Mouse (Mus musculus) brain, adult 2 months (tissue): ENCODE data around the gene Ube2d2b.

ENCODE experiments used
- DNase-seq: peaks from one replicate; pipeline ENCODE4 v3.0.0; 2011; ENCODE audit warnings: low read depth, low spot score

Ube2d2b gene

GRCm38 (mm10) chr5:107829998-107830560 lies at the start of gene Ube2d2b:
Ube2d2b (plus strand) TSS chr5:107830099.
- DNase-seq: no peak

- no peak for DNase-seq
Measured at GRCm38 (mm10) chr5:107782360-107782759, 47.5 kb upstream of the Ube2d2b start.

- no peak for DNase-seq
Measured at GRCm38 (mm10) chr5:107787682-107788443, 42.0 kb upstream of the Ube2d2b start.

GRCm38 (mm10) chr5:107789492-107789891 lies 40.4 kb upstream of the Ube2d2b start:
- DNase-seq: peak; percentile 54

GRCm38 (mm10) chr5:107791966-107792365 lies 37.9 kb upstream of the Ube2d2b start:
- no peak for DNase-seq

GRCm38 (mm10) chr5:107792516-107792915 lies 37.4 kb upstream of the Ube2d2b start:
- DNase-seq: no peak

DNA sequence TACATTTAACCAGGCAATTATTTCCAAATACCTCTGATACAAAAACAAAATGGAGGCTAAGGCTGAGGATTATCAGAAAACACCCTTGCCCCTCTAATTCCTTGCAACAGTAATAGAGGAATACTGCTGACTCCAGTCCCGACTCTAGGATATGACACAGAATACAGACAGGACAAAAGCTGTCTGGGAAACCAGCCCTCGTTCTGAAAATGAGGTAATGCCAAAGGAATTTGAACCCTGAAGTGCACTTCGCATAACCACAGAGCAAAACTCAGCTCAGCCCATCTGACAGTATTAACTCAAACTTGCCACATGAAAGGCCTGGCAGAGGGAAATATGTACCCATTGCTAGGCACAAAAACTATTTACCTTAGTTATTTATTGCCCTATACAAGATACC lies 36.6 kb upstream of the Ube2d2b start:
- no peak for DNase-seq

DNA sequence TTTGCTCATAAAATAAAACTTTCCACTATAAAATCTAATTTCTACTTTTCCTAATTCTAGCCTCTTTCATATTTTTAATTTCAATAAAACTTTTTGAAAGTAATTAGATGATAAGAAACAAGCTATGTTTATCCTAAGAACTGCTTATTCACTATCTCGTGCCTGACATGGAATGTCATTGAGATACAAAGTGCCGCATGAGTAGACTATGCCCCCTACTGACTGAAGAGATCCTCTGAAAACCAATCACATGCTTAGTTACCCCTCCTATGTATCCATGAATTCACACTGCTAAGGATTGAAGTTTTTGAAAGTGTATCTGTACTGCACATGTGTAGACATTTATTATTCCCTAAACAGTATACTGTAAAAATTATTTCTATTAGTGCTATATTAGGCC lies 36.0 kb upstream of the Ube2d2b start:
- DNase-seq: peak; percentile 10

GRCm38 (mm10) chr5:107798290-107798689 lies 31.6 kb upstream of the Ube2d2b start:
- no peak for DNase-seq

- peak; percentile 45 for DNase-seq
Measured at GRCm38 (mm10) chr5:107801234-107801633, 28.7 kb upstream of the Ube2d2b start.

DNA sequence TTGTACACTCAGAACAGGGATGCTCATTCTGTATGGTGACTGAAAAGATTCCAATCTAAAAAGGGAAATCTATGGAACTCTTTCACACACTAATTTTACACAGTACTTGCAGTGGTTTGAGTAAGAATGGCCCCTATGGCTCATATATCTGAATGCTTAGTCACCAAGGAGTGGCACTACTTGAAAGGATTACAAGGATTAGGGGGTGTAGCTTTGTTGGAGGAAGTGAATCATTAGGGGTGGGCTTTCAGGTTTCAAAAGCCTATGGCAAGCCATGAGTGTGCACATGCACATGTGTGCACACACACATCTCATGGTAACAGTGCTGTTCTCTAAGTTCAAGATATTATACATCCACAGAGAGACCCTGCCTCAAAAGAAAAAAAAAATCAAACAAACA lies 27.3 kb upstream of the Ube2d2b start:
- DNase-seq: peak; percentile 6

DNA sequence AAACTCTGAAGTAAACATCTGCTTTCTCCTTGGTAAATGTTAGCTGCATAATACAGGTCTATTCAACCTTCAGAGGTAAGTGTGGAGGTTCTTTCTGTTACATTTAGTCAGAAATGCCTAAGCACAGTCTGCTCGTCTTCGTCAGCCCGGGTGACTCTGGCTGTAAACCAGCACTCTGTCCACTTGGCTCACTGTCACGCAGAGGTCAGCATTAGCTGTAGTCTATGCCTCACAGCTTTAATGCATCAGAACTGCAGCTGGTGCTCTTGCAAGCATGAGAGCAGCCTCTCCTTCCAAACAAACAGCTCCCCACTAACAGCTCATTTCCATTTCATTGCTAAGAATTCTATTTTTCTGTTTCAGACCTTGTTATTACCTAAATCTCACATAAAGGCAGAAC lies 22.4 kb upstream of the Ube2d2b start:
- DNase-seq: peak; percentile 29

GRCm38 (mm10) chr5:107814651-107815050 lies 15.2 kb upstream of the Ube2d2b start:
- DNase-seq: no peak

DNA sequence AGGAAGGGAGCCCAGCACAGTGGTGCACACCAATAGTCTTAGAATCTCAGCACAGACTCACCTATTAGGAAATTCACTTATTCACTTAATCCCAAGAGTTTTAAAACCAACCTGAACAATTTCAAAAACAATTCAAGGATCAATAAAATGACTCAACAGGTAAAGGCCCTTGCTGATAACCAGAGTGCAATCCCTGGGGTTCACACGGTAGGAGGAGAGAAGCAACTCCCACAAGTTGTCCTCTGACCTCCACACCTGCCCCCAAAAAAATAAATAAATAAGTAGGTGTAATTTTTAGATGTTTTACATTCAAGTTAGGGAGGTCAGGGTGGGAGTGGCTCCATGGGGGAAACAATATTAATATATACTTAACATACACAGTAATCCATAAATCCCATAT lies 7.4 kb upstream of the Ube2d2b start:
- DNase-seq: no peak

GRCm38 (mm10) chr5:107831351-107831750 lies 1.5 kb downstream of the Ube2d2b start:
- DNase-seq: peak; percentile 10

GRCm38 (mm10) chr5:107834287-107834686 lies 4.4 kb downstream of the Ube2d2b start:
- no peak for DNase-seq

- DNase-seq: peak; percentile 45
Measured at GRCm38 (mm10) chr5:107838891-107839644, 9.2 kb downstream of the Ube2d2b start.

GRCm38 (mm10) chr5:107840549-107841238 lies 10.8 kb downstream of the Ube2d2b start:
- DNase-seq: no peak

DNA sequence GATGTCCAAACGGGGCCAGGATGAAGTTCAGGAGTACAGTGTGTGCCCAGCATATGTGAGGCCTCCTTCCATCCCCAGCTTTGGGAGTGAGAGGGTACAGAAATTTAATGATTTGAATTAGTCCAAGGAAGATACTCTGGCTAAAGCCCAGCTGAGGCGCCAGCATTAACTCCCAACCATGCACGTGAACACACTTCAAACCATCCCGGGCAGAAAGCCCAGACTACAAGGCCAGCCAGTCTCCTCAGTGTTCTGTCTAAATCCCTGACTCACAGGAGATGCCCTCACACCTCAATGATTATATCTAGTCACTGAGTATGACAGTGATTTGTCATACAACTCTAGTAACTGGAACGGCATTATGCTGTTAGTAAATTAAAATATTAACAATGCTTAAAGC lies 17.4 kb downstream of the Ube2d2b start:
- peak; percentile 81 for DNase-seq

- no peak for DNase-seq
Measured at GRCm38 (mm10) chr5:107847817-107848216, 17.9 kb downstream of the Ube2d2b start.

DNA sequence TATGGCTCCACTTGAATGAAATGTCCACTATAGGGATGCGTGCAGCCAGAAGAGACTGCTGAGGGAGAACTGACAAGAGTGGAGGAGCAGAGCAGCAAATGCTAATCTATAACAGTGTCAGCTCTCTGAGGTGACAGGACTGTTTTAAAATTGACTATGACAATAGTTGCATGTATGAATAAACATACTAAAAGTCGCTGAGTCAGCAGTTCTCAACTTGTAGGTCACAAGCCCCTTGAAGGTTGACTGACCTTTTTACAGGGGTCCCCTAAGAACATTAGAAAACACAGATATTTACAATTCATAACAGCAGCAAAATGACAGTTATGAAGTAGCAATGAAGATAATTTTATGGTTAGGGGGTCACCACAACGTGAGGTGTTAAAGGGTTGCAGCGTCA lies 19.1 kb downstream of the Ube2d2b start:
- DNase-seq: no peak

- DNase-seq: peak; percentile 34
Measured at GRCm38 (mm10) chr5:107853807-107854206, 23.9 kb downstream of the Ube2d2b start.
